Mouse (Mus musculus): Measurements from ENCODE around the gene Ift74.

DNA sequence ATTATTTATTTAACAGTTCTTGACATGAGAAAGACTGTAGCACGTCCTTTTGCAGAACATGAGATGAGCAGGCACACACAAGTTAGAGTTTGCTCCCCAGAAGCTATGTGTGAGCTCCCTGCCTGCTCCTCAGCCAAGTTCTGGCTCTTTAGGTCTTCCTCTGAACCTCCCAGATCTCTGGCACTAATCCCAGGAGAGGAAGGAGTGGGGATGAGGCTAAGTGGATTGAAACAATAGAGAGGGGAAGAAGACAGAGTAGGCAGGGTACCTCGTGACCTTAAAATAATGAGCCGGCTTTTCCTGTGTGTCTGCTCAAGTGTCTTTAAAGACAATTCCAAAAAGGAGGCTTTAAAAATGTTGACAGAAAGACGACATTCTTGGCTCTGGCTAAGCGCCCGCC lies 100.9 kb downstream of the Ift74 start:
- TF ChIP-seq POLR2A (IDR thresholded peaks at IDR 0.05; ENCODE audit: borderline replicate concordance, low read depth, low read length) (no peak), CTCF (IDR thresholded peaks at IDR 0.05; ENCODE audit: low read depth, low read length) (no peak)
